In the genomic region with DNA sequence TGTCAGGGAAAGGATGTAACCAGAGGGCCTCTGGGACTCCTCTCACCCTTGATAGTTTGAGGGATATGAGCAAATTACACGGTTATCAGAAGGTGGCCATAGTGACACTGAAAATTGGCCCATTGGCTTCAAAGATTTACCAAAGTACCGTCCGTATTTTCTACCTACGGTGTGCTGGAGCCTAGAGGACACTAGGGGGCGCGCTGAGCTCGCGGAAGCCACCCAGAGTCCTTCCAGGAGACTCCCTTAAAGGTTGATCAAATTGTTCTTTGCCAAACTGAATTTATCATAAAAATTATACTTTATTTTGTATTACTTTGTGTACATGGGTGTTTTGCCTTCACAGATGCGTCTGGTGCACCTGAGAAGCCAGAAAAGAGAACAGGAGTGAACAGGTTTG, we compare ENCODE assay signal across 10 mouse cellular contexts. TPM values are rescaled to one million over a fixed set of nuclear protein-coding genes. Genes with fewer than 3 reads are reported as not detected.
DNase-seq lines count a peak whose midpoint lies in the region; ATAC-seq and TF ChIP-seq lines count a peak whose summit lies in the region.
"Had no signal": no experiment of that assay in that cellular context is flagged by ENCODE, and none has a peak within 500 bp of the region (broad histone marks: within the 10 kb centered on the region; RNA-seq: fewer than 3 reads in every experiment).

No protein-coding gene starts in this region.

- intact Hi-C loops in heart, postnatal 10 days (cut with DNase I) = loop anchor here (1.0 kb wide), 2 partner anchors 25 to 49 kb away; partner anchors contain the start of gene Psors1c2
- intact Hi-C loops in heart, postnatal 25 days (cut with DNase I) = loop anchor here (1.0 to 2.0 kb wide), 2 partner anchors 31 to 50 kb away; no protein-coding TSS in a partner anchor
- intact Hi-C loops in left cerebral cortex, postnatal 14 days (cut with DNase I) = no loop called here

- 3% methylated on average over 9 of the region's 9 CpGs for WGBS in hindbrain, postnatal 0 days
- 2% methylated on average over 9 of the region's 9 CpGs for whole genome bisulfite sequencing in olfactory bulb, adult 2 months

- DNase-seq in heart, postnatal 10 days = peak; percentile 61 to 80
- DNase-seq in heart, postnatal 25 days (ENCODE audit: low spot score) = no peak
- no peak for DNase-seq in Patski (ENCODE audit: low read depth, low spot score)
- DNase-seq in hindbrain, postnatal 0 days (ENCODE audit: low spot score) = peak; percentile 79
- peak; percentile 42 to 70 for DNase-seq in left cerebral cortex, postnatal 14 days (ENCODE audit: low spot score in 2 of 2)
- DNase-seq in thymus, postnatal 14 days = peak; percentile 64

- H3K9ac ChIP-seq in hindbrain, postnatal 0 days (replicated peaks; ENCODE audit: low read length) = no peak overlapping the region
- H3K9ac ChIP-seq: embryonic facial prominence, embryonic 15.5 days had no signal

- TF ChIP-seq CTCF in Patski (IDR thresholded peaks at IDR 0.05) = peak; percentile 95
- peak; percentile 82 for TF ChIP-seq CTCF in cortical plate, adult 2 months (IDR thresholded peaks at IDR 0.05; ENCODE audit: extremely low read depth, insufficient read depth, low read length)
- peak; percentile 90 for TF ChIP-seq CTCF in hindbrain, postnatal 0 days (IDR thresholded peaks at IDR 0.05; ENCODE audit: low read depth)
- peak; percentile 76 for TF ChIP-seq CTCF in olfactory bulb, adult 2 months (IDR thresholded peaks at IDR 0.05; ENCODE audit: insufficient read depth, low read depth, low read length)

- H3K4me2 ChIP-seq in hindbrain, postnatal 0 days (ENCODE audit: low read depth, low read length) = no peak overlapping the region
- H3K4me2 ChIP-seq: embryonic facial prominence, embryonic 15.5 days had no signal

- in situ Hi-C loops in Patski (cut with MboI; ENCODE audit: low pct_unique_long_range_greater_than_20kb) = no loop called here

- H3K27me3 ChIP-seq in Patski = peaks cover 4% of the 10 kb centered on the region
- H3K27me3 ChIP-seq in hindbrain, postnatal 0 days (ENCODE audit: insufficient read depth, low read length) = no peaks in the 10 kb centered on the region
- H3K27me3 ChIP-seq: embryonic facial prominence, embryonic 15.5 days had no signal

- no peaks in the 10 kb centered on the region for H3K4me1 ChIP-seq in cortical plate, adult 2 months (ENCODE audit: control insufficient read depth, insufficient read depth, low read length)
- H3K4me1 ChIP-seq in hindbrain, postnatal 0 days (ENCODE audit: insufficient read depth, low read length) = no peaks in the 10 kb centered on the region
- H3K4me1 ChIP-seq in olfactory bulb, adult 2 months (ENCODE audit: control insufficient read depth, insufficient read depth, low read length) = no peaks in the 10 kb centered on the region; the same call in 1 of the 2 replicates

- no peaks in the 10 kb centered on the region for H3K9me3 ChIP-seq in hindbrain, postnatal 0 days (ENCODE audit: low read length)
- H3K9me3 ChIP-seq: embryonic facial prominence, embryonic 15.5 days; megakaryocyte, embryonic 14.5 days had no signal

- no peak overlapping the region for H3K4me3 ChIP-seq in cortical plate, adult 2 months (ENCODE audit: insufficient read depth, low read length)
- no peak overlapping the region for H3K4me3 ChIP-seq in hindbrain, postnatal 0 days (ENCODE audit: low read length)
- no peak overlapping the region for H3K4me3 ChIP-seq in olfactory bulb, adult 2 months (ENCODE audit: insufficient read depth, low read depth, low read length)
- H3K4me3 ChIP-seq: embryonic facial prominence, embryonic 15.5 days; megakaryocyte, embryonic 14.5 days had no signal

- ATAC-seq in Patski = no peak
- ATAC-seq in hindbrain, postnatal 0 days = 0 out of 2 replicates have a peak, but pooled peaks have one; percentile 35

- POLR2A ChIA-PET in Patski (lab: Charles Lee) = no interaction called here

- no peaks in the 10 kb centered on the region for H3K36me3 ChIP-seq in hindbrain, postnatal 0 days (ENCODE audit: insufficient read depth, low read length)
- H3K36me3 ChIP-seq: embryonic facial prominence, embryonic 15.5 days had no signal

- H3K27ac ChIP-seq in cortical plate, adult 2 months (ENCODE audit: insufficient read depth, low read length) = no peak overlapping the region
- no peak overlapping the region for H3K27ac ChIP-seq in hindbrain, postnatal 0 days
- no peak overlapping the region for H3K27ac ChIP-seq in olfactory bulb, adult 2 months (ENCODE audit: insufficient read depth, low read depth, low read length)
- H3K27ac ChIP-seq: embryonic facial prominence, embryonic 15.5 days had no signal

- TF ChIP-seq POLR2A in cortical plate, adult 2 months (IDR thresholded peaks at IDR 0.05; ENCODE audit: extremely low read depth, insufficient read depth, low read length) = no peak
- no peak for TF ChIP-seq POLR2A in olfactory bulb, adult 2 months (IDR thresholded peaks at IDR 0.05; ENCODE audit: insufficient read depth, low read depth, low read length)

- CTCF ChIA-PET in Patski (lab: Charles Lee) = interaction anchor here (1.0 to 4.0 kb wide), 3 partner anchors 12 to 50 kb away, joined by 3 to 16 read pairs (median 6); no protein-coding TSS in a partner anchor

RNA-seq across cellular contexts. Expression of gene H2-Q10, which starts 14.2 kb away (rescaled TPM):
- total RNA-seq in heart, postnatal 10 days (2021) = under 1 TPM; 0.27 to 0.34 TPM
- under 1 TPM; 0.13 to 0.14 TPM for total RNA-seq in heart, postnatal 25 days (2021)
- polyA plus RNA-seq in Patski (2021) = 0.35 TPM
- polyA plus RNA-seq in cortical plate, adult 2 months (2012; rRNA removed) = 0.04 and 0.09 TPM in 2 replicates
- 0.07 TPM in 1 of 2 replicates, not detected in the other for total RNA-seq in hindbrain, postnatal 0 days (2014; rRNA removed)
- polyA plus RNA-seq in hindbrain, postnatal 0 days (2015; fragmentation: Nextera tagmentation; extraction: Ambion mirVana) = 0.21 and 0.30 TPM in 2 replicates
- total RNA-seq in left cerebral cortex, postnatal 14 days (2021) = under 1 TPM; 0.13 to 0.27 TPM
- not detected in 2 replicates for polyA plus RNA-seq in olfactory bulb, adult 2 months (2012; ENCODE audit: insufficient read depth, insufficient read length, low replicate concordance, missing spikeins)

RNA-seq across cellular contexts. Expression of gene Pou5f1, which starts 21.8 kb away (rescaled TPM):
- total RNA-seq in heart, postnatal 10 days (2021) = not detected
- total RNA-seq in heart, postnatal 25 days (2021) = not detected
- not detected for polyA plus RNA-seq in Patski (2021)
- polyA plus RNA-seq in cortical plate, adult 2 months (2012; rRNA removed) = not detected in 2 replicates
- total RNA-seq in hindbrain, postnatal 0 days (2014; rRNA removed) = not detected in 2 replicates
- not detected in 2 replicates for polyA plus RNA-seq in hindbrain, postnatal 0 days (2015; fragmentation: Nextera tagmentation; extraction: Ambion mirVana)
- total RNA-seq in left cerebral cortex, postnatal 14 days (2021) = under 1 TPM in 1 of 2 experiments, not detected in 1; 0.25 TPM
- polyA plus RNA-seq in olfactory bulb, adult 2 months (2012; ENCODE audit: insufficient read depth, insufficient read length, low replicate concordance, missing spikeins) = not detected in 2 replicates
- polyA plus RNA-seq: embryonic facial prominence, embryonic 15.5 days had no signal

RNA-seq across cellular contexts. Expression of gene Tcf19, which starts 32.6 kb away (rescaled TPM):
- total RNA-seq in heart, postnatal 10 days (2021) = 10 to 100 TPM; 17.5 to 17.9 TPM
- 1 to 10 TPM; 3.1 to 3.5 TPM for total RNA-seq in heart, postnatal 25 days (2021)
- 35.9 TPM for polyA plus RNA-seq in Patski (2021)
- polyA plus RNA-seq in cortical plate, adult 2 months (2012; rRNA removed) = 10.3 and 11.9 TPM in 2 replicates
- 23.2 and 30.9 TPM in 2 replicates for total RNA-seq in hindbrain, postnatal 0 days (2014; rRNA removed)
- polyA plus RNA-seq in hindbrain, postnatal 0 days (2015; fragmentation: Nextera tagmentation; extraction: Ambion mirVana) = 16.6 and 18.2 TPM in 2 replicates
- total RNA-seq in left cerebral cortex, postnatal 14 days (2021) = 1 to 10 TPM; 8.6 to 9.5 TPM
- not detected in 2 replicates for polyA plus RNA-seq in olfactory bulb, adult 2 months (2012; ENCODE audit: insufficient read depth, insufficient read length, low replicate concordance, missing spikeins)

RNA-seq across cellular contexts. Expression of gene Cchcr1, which starts 32.8 kb away (rescaled TPM):
- total RNA-seq in heart, postnatal 10 days (2021) = 1 to 10 TPM; 5.1 to 5.2 TPM
- 1 to 10 TPM; 2.2 to 2.8 TPM for total RNA-seq in heart, postnatal 25 days (2021)
- 44.8 TPM for polyA plus RNA-seq in Patski (2021)
- 14.2 and 14.5 TPM in 2 replicates for polyA plus RNA-seq in cortical plate, adult 2 months (2012; rRNA removed)
- 4.9 and 5.5 TPM in 2 replicates for total RNA-seq in hindbrain, postnatal 0 days (2014; rRNA removed)
- 4.5 and 4.8 TPM in 2 replicates for polyA plus RNA-seq in hindbrain, postnatal 0 days (2015; fragmentation: Nextera tagmentation; extraction: Ambion mirVana)
- 1 to 10 TPM; 8.1 to 9.1 TPM for total RNA-seq in left cerebral cortex, postnatal 14 days (2021)
- not detected in 2 replicates for polyA plus RNA-seq in olfactory bulb, adult 2 months (2012; ENCODE audit: insufficient read depth, insufficient read length, low replicate concordance, missing spikeins)

RNA-seq across cellular contexts. Expression of gene H2-Q7, which starts 45.1 kb away (rescaled TPM):
- 1 to 10 TPM; 1.2 to 1.3 TPM for total RNA-seq in heart, postnatal 10 days (2021)
- total RNA-seq in heart, postnatal 25 days (2021) = 1 to 10 TPM; 1.3 to 1.4 TPM
- polyA plus RNA-seq in Patski (2021) = 0.08 TPM
- polyA plus RNA-seq in cortical plate, adult 2 months (2012; rRNA removed) = 1.2 and 1.9 TPM in 2 replicates
- total RNA-seq in hindbrain, postnatal 0 days (2014; rRNA removed) = 1.5 and 2.4 TPM in 2 replicates
- 3.7 and 3.9 TPM in 2 replicates for polyA plus RNA-seq in hindbrain, postnatal 0 days (2015; fragmentation: Nextera tagmentation; extraction: Ambion mirVana)
- total RNA-seq in left cerebral cortex, postnatal 14 days (2021) = under 1 TPM; 0.35 to 0.36 TPM
- not detected in 2 replicates for polyA plus RNA-seq in olfactory bulb, adult 2 months (2012; ENCODE audit: insufficient read depth, insufficient read length, low replicate concordance, missing spikeins)

Comparison
In these comparisons a context has a peak if more than half of its experiments do, and no peak if none do; other contexts are left out.
1. DNase-seq: peak in heart, postnatal 10 days (2 of 2), hindbrain, postnatal 0 days (single experiment), left cerebral cortex, postnatal 14 days (2 of 2) and thymus, postnatal 14 days (single experiment); none in heart, postnatal 25 days (single experiment) and Patski (single experiment).
2. Peak in every context shown above with its lines, with median percentiles within 50 percentile points of each other: CTCF ChIP-seq.